Mouse (Mus musculus) G1E (cell line): ENCODE data around the gene Hhex. TPM values are rescaled to one million over a fixed set of nuclear protein-coding genes. Genes with fewer than 3 reads are reported as not detected.

Source experiments
- ATAC-seq: 2 replicates; pipeline ENCODE4 v1.8.0; 2016; ENCODE audit warnings: mild to moderate bottlenecking; ENCODE audit not compliant: insufficient number of reproducible peaks, poor library complexity, low FRiP score, severe bottlenecking; ENCODE audit errors: extremely low read depth
- DNase-seq: peaks from one replicate; pipeline ENCODE4 v3.0.0; 2012; ENCODE audit warnings: low spot score
- H3K27me3 ChIP-seq: 2 replicates; pipeline ENCODE4 v1.6.1; 2012; ENCODE audit warnings: mild to moderate bottlenecking, low read length, inconsistent platforms; ENCODE audit not compliant: insufficient read depth
- H3K36me3 ChIP-seq: replicated peaks from 2 replicates; pipeline ENCODE3; 2012; ENCODE audit warnings: mild to moderate bottlenecking, inconsistent platforms
- H3K4me1 ChIP-seq: 2 replicates; pipeline ENCODE4 v1.6.1; 2012; ENCODE audit warnings: low read depth, low read length, inconsistent platforms, mixed read lengths; ENCODE audit not compliant: insufficient read depth
- H3K4me3 ChIP-seq: 2 replicates; pipeline ENCODE4 v1.5.1; 2012; ENCODE audit warnings: low read depth, mild to moderate bottlenecking, inconsistent platforms, low read length, moderate library complexity, mixed read lengths
- H3K9me3 ChIP-seq: replicated peaks from 2 replicates; pipeline ENCODE4 v1.6.1; 2012; ENCODE audit warnings: inconsistent platforms
- CTCF ChIP-seq: IDR thresholded peaks from 2 replicates; pipeline ENCODE4 v1.5.1; 2012; ENCODE audit warnings: low read depth, low read length, inconsistent platforms, mixed read lengths
- GATA1 ChIP-seq: IDR thresholded peaks from 2 replicates; pipeline ENCODE4 v1.6.1; 2012; ENCODE audit warnings: borderline replicate concordance, low read length, inconsistent platforms, mixed read lengths
- GATA2 ChIP-seq: IDR thresholded peaks from 2 replicates; pipeline ENCODE4 v1.6.1; 2012; ENCODE audit warnings: low read depth, low read length, inconsistent platforms, borderline replicate concordance
- POLR2AphosphoS5 ChIP-seq: IDR thresholded peaks from 2 replicates; pipeline ENCODE4 v1.6.1; 2012; ENCODE audit warnings: low read depth, low read length, inconsistent platforms; ENCODE audit not compliant: insufficient replicate concordance
- TAL1 ChIP-seq: conservative IDR thresholded peaks from 2 replicates; pipeline ENCODE4 v1.6.1; 2012; ENCODE audit warnings: low read depth, low read length, inconsistent platforms, mixed read lengths
- polyA plus RNA-seq: library from polyadenylated mRNA; stranded (reverse); fragments of >175 nt; gene quantifications from 2 replicates; pipeline ENCODE4 v1.2.3, GENCODE M21; 2012
- total RNA-seq, 2 experiments: library from RNA; stranded (forward) in 1 of 2; stranded (reverse) in 1 of 2; fragments of 200-1000 nt in 1 of 2; fragments of >200 nt in 1 of 2; fragmentation: Nextera tagmentation in 1 of 2; gene quantifications; 2 replicates each; pipeline ENCODE4 v1.2.3; 2014 to 2017

The Hhex gene
- total and polyA plus RNA-seq, 3 experiments = 45.2 to 214 (median 74.0) TPM

DNA sequence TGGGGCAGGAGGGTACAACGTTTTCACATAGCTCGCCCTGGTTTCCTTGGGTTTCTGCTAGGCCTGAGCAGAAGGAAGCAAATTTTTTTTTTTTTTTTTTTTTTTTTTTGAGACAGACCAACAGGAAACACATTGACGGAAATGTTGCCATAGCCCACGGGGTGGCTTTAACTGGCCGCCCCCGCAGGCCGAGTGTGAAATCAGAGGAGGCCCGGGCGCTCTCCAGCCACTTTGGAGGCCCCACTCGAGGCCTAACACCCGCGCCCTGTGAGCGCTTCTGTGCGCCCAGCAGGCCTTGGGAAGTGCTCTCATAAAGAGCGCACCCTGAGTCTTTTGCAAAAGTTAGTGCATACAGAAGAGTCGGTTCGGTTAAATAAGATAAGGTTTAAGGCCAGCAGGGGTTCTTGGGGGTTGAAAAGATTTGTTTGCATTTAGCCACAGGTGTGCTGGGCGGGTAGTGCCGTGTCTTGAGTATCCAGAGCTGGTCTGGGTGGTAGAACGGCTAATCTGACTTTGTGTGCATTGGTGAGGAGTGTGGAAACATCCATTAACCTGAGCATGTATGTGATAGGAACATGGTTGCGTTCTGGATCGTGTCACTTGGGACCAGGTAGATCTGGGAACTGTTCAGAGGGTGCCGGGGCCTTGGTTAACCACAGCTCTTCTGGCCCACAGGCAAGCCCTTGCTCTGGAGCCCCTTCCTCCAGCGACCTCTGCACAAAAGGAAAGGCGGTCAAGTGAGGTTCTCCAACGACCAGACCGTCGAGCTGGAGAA lies 2.1 kb downstream of the Hhex start:
- H3K36me3 ChIP-seq = peaks cover 59% of the 10 kb centered on the region
- DNase-seq (no peak), ATAC-seq (no peak)
- TF ChIP-seq GATA1 = no peak
- TF ChIP-seq GATA2 = no peak
- no peak for TF ChIP-seq TAL1
- no peak for TF ChIP-seq POLR2AphosphoS5
- TF ChIP-seq CTCF = no peak
- peaks cover 60% of the 10 kb centered on the region for H3K4me1 ChIP-seq
- H3K9me3 ChIP-seq = peaks cover 6% of the 10 kb centered on the region; the same call in 1 of the 2 replicates
- H3K27me3 ChIP-seq = peaks cover 5% of the 10 kb centered on the region; the same call in 1 of the 2 replicates
- H3K4me3 ChIP-seq = peak overlapping the region; percentile 59; the same call in 1 of the 2 replicates

DNA sequence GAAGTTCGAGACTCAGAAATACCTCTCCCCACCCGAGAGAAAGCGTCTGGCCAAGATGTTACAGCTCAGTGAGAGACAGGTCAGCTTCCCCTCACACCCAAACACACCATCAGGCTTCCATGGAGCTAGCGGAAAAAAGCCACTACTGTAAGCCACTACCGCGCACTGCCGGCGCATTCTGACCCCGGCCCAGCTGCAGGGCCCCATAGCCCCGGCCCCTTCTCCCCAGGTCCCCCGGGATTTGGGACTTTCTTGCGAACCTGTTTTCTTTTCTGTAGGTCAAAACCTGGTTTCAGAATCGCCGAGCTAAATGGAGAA lies 2.6 kb downstream of the Hhex start:
- H3K27me3 ChIP-seq = peaks cover 5% of the 10 kb centered on the region; the same call in 1 of the 2 replicates
- TF ChIP-seq TAL1 (no peak), GATA2 (no peak), POLR2AphosphoS5 (no peak), GATA1 (no peak), CTCF (no peak)
- peaks cover 62% of the 10 kb centered on the region for H3K36me3 ChIP-seq
- no peak for DNase-seq
- peaks cover 6% of the 10 kb centered on the region; the same call in 1 of the 2 replicates for H3K9me3 ChIP-seq
- no peak for ATAC-seq
- peak overlapping the region; percentile 59; the same call in 1 of the 2 replicates for H3K4me3 ChIP-seq
- H3K4me1 ChIP-seq = peaks cover 64% of the 10 kb centered on the region

DNA sequence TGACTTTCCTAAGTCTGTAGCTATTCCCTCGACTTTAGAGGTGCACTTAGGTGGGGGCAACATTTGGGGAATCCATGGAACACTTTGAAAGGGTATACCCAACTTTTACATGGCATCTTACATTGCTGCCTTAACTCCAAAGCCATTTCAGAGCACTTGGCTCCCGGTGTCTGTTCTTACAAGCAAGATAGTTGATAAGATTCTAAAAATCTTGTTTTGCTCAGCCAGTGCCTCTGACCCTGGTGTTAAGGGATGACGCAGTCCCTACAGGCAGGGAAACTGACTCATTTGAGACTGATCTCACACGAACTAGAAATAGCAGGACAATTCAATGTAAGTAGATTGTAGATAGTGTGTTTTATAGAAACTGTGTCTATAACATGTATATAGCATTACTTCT lies 5.6 kb downstream of the Hhex start:
- H3K4me1 ChIP-seq = peaks cover 60% of the 10 kb centered on the region
- TF ChIP-seq GATA1 (no peak), GATA2 (no peak), TAL1 (no peak), POLR2AphosphoS5 (no peak), CTCF (no peak)

DNA sequence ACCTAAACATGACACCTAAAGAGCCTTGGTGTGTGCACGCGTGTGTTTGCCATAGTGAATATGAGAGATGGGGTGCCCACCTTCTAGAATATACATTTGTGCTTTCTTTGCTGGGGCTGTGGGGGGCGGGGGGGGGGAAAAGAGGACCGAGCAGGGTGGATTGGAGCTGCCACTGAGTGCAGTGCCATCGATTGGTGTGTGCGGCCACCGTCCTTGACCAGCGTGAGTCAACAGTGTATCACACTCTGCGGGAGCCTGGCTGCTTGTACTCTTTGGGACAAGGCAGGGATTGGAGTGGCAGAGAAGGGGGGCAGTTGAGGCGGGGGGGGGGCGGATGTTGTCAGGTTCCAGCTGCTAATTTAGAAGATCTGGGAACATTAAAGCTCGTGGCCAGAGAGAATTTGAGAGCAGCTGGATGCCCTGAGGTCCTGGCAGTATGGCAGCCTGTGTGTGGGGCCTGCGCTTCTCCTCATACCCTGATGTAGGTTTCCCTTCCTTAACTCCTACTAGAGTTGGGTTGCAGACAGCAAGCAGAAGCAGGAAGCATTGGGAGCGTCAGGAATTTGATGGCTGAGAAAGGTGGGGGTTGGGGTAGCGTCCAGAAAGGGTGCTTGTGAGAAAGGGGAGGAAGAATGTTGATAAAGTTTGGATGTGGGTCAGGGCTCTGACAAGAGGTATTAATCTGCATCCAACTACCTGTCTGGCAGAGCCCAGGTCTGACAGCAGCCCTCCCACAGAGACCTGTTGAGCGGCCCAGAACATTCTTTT lies 6.3 kb downstream of the Hhex start:
- H3K4me1 ChIP-seq = peaks cover 56% of the 10 kb centered on the region
- H3K9me3 ChIP-seq = peaks cover 6% of the 10 kb centered on the region; the same call in 1 of the 2 replicates
- TF ChIP-seq TAL1 (no peak), POLR2AphosphoS5 (0 out of 2 replicates have a peak, but pooled peaks have one; percentile 21)
- no peak overlapping the region for H3K4me3 ChIP-seq
- DNase-seq = no peak
- peaks cover 57% of the 10 kb centered on the region for H3K36me3 ChIP-seq
- no peaks in the 10 kb centered on the region; the same call in 1 of the 2 replicates for H3K27me3 ChIP-seq
- ATAC-seq = no peak

More for the DNA sequence above, 5.6 kb downstream of the Hhex start:
- Histone ChIP-seq H3K27me3 (no peaks in the 10 kb centered on the region; the same call in 1 of the 2 replicates), H3K36me3 (peaks cover 57% of the 10 kb centered on the region), H3K4me3 (no peak overlapping the region), H3K9me3 (peaks cover 6% of the 10 kb centered on the region; the same call in 1 of the 2 replicates)
- ATAC-seq = no peak
- DNase-seq = no peak

DNA sequence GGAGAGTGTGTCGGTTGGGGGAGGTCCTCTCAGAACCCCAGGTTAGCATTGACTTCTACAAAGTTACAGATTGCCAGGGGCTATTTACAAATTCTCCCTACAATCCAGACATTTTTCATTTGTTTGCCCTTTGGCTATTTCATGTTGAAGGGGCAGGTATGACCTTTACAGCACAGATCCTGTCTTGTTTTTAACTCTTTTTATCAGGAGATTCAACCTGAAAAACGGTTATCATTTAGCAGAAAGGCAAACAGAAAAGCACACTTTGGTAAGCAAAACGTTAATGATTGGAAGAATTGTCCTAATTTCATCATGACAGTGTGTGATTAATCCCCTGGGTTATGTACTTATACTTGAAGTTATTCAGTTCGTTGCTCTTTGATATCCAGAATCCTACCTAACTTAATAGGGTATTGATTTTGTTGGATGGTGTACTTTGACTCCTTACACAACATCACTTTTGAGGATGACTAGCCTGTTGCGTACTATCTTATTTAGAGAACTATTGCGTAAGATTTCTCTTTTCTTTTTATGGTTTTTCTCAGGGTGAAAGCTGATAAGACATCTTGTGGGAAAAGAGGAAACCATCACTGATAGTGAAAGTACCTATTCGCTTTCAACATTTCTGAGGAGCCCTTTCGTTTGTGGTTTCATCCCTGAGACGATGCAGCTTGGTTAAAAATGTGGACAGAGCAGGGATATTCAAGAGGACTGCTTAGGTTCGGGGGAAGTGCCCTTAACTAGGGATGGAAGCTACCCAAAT lies 8.1 kb downstream of the Hhex start:
- peaks cover 39% of the 10 kb centered on the region for H3K36me3 ChIP-seq
- no peak for TF ChIP-seq TAL1
- no peak for TF ChIP-seq GATA2
- TF ChIP-seq GATA1 = no peak
- TF ChIP-seq POLR2AphosphoS5 = no peak
- TF ChIP-seq CTCF = no peak
- ATAC-seq (peak; percentile 28; the same call in 1 of the 2 replicates), DNase-seq (no peak)
- H3K4me1 ChIP-seq = peaks cover 43% of the 10 kb centered on the region
- H3K4me3 ChIP-seq = no peak overlapping the region
- no peaks in the 10 kb centered on the region for H3K27me3 ChIP-seq
- H3K9me3 ChIP-seq = no peaks in the 10 kb centered on the region

DNA sequence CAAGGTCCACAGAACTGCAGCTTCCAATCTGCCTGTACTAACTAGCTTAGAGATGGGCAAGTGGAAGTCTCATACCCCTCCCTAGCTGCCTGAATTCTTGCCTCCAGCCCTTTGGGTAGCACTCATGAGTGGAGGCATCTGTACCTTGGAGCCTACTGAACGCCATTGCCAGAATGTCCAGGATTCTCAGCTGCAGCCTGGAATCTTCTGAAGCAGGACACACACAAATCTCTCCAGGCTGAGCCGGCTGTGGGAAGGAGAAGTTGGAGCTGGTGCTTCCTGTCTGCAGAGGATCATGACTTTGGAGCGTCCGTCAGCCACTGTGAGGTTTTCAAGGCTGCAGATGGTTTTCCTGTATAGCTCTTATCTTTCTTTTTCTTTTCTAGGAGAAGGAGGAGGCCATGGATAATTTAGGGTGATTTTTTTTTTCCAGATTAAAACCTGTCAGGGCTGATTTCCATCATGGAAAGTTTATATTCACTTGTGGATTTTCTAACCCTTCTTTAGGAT lies 9.1 kb downstream of the Hhex start:
- peaks cover 32% of the 10 kb centered on the region for H3K36me3 ChIP-seq
- peak overlapping the region; percentile 23; the same call in 1 of the 2 replicates for H3K4me3 ChIP-seq
- ATAC-seq (no peak), DNase-seq (no peak)
- H3K4me1 ChIP-seq = peaks cover 47% of the 10 kb centered on the region
- H3K9me3 ChIP-seq = no peaks in the 10 kb centered on the region; the same call in 1 of the 2 replicates
- H3K27me3 ChIP-seq = no peaks in the 10 kb centered on the region
- TF ChIP-seq CTCF (no peak), POLR2AphosphoS5 (no peak), TAL1 (no peak), GATA1 (no peak), GATA2 (no peak)
